Mouse (Mus musculus) heart, adult 2 months (tissue): ENCODE data around the gene Drosha.

ENCODE experiments used
- CTCF ChIP-seq: fragments of 200-600 bp; IDR thresholded peaks from 2 replicates; pipeline ENCODE4 v1.8.1; 2022; ENCODE audit warnings: antibody characterized with exemption, mild to moderate bottlenecking, moderate library complexity
- EP300 ChIP-seq: fragments of 200-500 bp; IDR thresholded peaks from 2 replicates; pipeline ENCODE4 v1.6.1; 2011; ENCODE audit warnings: low read depth, low read length, control low read depth; ENCODE audit not compliant: insufficient read depth
- POLR2A ChIP-seq: fragments of 200-500 bp; IDR thresholded peaks from 2 replicates; pipeline ENCODE4 v1.6.1; 2011; ENCODE audit warnings: mild to moderate bottlenecking, low read depth, low read length, control low read depth; ENCODE audit not compliant: insufficient read depth

DNA sequence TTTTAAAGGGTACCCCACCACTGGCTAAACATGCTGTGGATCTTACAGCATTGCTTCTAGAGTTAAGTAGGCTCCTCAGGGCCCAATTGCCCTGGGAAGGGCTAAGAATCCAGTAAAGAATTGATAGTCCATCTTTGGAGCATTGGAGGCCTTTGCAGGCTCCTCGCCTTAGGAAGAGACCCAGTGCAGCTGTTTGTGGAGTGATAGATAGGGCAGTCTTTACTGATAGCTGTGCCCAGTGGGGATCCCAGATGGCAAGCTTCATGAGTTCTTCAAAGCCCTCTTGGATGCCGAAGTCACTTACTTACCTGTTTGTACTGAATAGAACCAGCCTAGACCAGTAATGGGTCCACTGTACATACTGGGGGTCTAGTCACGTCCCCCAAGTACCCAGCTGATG, 34.0 kb downstream of the Drosha start:
- TF ChIP-seq CTCF (no peak), POLR2A (no peak), EP300 (no peak)
